Mouse (Mus musculus): ENCODE results near the gene Anapc15-ps.

DNA sequence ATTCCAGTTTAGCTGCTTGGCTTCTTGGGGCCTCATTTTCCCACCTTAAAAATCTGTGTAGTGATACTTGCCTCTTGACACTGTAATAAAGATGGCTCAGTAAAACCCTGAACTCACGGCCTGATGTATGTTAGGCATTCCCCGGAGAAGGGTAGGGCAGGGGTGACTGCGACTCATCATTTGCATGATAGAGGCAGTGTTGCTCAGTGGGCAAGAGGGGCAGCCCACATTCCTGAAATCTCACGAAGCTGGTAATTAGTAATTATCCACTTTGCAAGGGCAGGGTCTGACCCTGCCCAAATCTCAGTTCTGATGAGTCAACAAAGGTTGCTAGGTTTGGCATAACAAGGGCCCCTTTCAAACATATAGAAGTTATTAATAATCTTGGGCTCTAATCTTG is 27.2 kb upstream of the Anapc15-ps start:
- no peak for TF ChIP-seq CTCF (IDR thresholded peaks at IDR 0.05; ENCODE audit: low read depth)
- no peak for TF ChIP-seq EP300 (IDR thresholded peaks at IDR 0.05; ENCODE audit: low read depth)

Measured in liver, embryonic 14.5 days (tissue).